Mouse (Mus musculus) ovary, postnatal 36 days (tissue): ENCODE measurements around the gene Gm281.

Experiments used
- DNase-seq: peaks from one replicate; pipeline ENCODE4 v3.0.0; 2022; ENCODE audit warnings: low spot score, mixed read lengths

Gene Gm281

DNA sequence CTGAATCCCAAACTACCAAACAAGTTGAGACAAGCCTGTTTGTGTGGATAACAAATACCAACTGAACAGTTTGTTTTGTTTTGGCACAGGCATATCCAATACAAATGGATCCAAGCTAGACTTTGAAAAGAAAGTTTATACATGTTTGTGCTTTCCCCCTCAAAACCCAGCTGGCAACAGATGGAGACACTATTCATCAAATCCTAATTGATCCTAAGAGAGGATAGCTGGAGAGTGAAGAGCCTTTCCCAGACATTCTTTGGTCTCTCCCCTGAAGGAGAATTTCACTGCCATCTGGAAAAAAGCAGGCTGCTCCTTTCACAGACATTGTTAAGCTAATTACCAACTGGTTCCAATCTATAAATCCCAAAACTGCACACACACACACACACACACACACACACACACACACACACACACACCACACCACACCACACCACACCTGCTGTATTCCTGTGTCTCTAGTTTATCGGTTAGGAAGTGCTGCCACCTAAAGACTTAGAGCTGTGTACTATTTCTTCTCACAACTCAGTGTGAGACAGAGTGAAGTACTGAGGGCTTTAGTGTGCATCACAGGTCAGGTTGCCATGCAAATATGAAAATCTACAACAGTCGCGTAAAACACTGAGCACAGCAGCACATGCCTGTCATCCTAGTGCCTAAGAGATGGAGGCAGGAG, 101.3 kb downstream of the Gm281 start:
- no peak for DNase-seq

DNA sequence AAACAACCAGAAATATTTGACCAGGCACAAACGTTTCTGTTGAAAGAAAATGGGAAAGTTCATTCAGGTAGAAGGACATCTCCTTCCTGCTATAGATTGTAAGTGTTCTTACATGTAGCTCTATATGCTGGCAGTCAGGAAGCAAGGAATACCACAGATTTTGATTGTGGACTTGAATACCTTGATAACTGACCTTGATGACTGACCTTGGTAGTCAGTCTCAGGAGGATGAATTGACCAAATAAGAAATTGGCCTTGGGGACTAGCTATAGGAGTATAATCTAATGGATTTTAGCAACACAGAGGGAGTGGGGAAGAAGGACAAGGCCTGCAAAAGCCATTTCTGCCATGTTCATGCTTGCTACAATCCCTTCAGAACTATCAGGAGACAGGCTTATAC, 123.8 kb downstream of the Gm281 start:
- no peak for DNase-seq

GRCm38 (mm10) chr14:13790001-13790400, 124.3 kb downstream of the Gm281 start:
- DNase-seq = no peak

DNA sequence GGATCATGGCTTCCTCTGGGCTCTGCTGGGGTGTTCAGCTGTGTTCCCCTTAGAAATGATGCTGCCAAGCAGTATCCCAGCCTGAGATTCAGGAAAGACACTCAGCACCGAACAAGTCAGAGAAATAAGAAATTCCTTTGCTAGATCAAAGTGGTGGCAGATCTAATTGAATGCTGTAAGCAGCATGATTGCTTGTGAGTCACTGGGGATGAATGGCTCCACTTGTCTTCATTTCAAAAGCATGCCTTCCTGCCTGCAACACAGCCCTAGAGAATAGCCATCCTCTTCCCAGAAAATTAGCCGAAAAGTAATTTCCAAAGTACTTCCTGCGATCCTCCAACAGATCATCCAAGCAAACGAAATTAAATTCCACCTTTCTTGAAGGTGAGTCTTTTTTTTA, 131.3 kb downstream of the Gm281 start:
- DNase-seq = no peak

GRCm38 (mm10) chr14:13778383-13778782, 135.9 kb downstream of the Gm281 start:
- no peak for DNase-seq

DNA sequence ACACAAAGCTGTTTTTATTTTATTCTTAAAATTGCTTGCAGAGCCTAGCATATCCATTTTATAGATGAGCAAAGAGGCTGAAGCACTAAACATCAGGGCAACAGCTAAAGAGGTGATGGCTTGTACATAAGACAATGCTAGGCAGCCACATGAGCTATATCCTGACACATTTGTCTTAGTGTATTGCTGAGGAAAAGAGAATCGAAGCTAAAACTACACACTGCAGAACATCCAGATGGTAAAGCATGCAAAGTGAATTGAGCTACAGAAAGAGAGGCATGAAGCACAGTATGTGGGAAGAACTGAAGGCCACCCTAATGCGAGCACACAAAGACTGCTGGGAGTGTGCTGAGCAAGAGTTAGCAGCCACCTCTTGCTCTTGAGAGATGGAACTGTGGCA, 143.1 kb downstream of the Gm281 start:
- no peak for DNase-seq

DNA sequence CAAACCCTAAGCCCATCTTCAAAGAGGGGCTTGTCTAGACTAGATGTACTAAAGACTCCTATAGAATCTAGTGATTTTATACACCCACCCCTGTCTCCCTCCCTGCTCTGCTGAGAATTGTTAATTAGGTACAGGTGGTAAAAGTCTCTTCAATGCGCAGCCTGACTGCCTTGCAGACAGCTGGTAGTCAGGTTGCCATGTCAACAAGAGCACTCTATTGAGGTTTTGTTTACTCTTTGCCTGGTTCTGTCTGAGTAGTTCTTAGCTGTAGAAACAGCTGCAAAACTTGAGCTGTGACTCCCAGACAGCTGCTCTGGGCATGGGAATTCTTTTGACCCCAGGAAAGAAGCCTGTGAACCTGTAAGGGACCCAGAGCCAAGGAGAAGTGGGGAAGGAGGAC, 143.6 kb downstream of the Gm281 start:
- DNase-seq = no peak
